Mouse (Mus musculus) left cerebral cortex, adult 11 months (tissue): Measurements from ENCODE around the gene Srms.

ENCODE experiments used
- DNase-seq: peaks from one replicate; pipeline ENCODE4 v3.0.0; 2022; ENCODE audit warnings: low spot score

Srms gene

DNA sequence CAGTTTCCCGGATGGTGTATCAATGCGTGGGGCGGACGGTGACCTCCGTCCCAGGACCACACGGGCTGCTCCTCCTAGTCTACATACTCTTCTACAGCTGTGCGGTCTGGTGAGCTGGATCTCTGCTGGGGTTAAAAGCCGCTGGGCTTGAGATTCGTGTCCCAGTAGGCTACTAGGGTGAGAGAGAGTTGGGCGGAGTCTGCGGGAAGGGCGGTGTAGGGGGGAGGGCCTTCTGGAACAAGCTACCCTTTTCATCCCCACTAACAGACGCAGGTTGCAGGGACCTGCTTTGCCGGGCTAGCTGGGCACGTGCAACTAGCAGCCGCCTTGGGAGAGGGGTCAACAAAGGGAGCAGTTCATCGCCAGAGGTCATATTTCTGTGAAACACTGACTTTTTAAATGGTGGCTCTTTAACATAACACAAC lies at the start of gene Srms:
TSS of gene Srms (minus strand) at position 165 of the 425 bp plus-strand sequence.
- no peak for DNase-seq

DNA sequence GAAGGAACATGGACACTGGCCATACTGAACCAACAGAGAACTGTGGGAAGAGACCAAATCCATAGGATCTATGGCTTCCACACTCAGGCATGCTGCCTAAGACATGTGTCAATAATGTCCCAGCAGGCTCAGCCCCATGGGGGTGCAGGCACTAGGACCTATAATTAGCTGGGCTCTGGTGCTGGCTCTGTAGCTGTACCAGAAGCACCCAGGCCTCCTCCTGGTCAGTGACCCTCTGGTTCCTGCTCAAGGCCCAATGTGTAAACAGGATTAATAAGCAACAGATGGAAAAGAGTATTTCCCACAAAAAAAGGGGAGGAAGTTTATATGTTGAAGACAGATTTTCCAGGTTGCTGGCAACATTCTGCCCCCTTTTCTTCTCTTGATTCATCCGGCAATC lies 40.3 kb upstream of the Srms start:
- no peak for DNase-seq

DNA sequence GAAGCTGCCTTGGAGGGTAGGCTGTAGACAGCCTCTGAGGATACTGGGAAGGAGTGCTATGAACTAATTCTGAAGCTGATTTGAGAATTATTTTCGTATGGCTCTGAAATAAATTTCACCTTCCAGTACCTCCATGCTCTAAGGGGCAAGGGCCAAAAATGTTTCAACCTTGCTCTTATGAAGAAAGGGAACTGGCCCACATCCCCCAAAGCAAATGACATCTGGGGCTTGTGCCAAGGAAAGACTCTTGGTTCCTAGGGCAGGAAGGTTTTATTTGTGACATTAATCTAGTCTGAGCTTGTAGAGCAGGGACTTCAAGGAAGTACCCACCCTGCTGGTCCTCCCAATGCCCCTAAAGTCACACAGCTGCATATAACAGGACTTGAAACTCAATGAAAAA lies 38.9 kb upstream of the Srms start:
- no peak for DNase-seq

DNA sequence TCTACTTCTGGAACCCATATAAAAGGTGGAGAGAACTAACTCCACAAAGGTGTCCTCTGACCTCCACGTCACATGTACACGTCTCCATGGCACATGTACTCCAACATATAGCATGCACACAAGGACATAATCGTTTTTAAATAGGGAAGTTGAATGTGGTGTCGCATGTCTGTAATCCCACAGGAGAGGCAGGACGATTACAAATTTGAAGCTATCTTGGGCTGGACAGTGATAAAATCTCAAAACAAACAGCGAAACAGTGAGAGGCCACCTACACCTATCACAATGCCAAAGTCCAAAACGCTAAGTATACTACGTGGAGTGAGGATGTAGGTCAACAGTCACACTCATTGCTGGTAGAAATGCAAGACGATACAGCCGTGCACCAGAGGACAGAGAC lies 36.2 kb upstream of the Srms start:
- no peak for DNase-seq

DNA sequence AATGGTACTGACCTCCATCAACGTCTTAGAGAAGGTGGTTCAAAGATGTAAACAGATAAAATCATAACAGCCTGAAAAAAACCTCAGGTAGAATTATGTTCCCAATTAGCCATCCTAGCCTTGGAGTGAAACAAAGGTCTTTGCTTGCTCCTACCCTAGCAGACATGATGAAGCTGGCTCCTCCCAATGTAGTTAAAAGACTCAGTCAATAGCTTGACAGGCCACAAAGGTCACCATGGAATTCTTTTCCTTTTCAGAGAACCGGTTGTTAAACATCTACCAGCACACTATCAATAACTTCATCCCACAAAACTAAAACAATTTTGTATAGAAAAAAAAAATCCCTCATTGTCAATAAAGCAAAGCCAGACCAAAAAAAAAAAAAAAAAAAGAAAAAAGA lies 32.0 kb upstream of the Srms start:
- DNase-seq = no peak

DNA sequence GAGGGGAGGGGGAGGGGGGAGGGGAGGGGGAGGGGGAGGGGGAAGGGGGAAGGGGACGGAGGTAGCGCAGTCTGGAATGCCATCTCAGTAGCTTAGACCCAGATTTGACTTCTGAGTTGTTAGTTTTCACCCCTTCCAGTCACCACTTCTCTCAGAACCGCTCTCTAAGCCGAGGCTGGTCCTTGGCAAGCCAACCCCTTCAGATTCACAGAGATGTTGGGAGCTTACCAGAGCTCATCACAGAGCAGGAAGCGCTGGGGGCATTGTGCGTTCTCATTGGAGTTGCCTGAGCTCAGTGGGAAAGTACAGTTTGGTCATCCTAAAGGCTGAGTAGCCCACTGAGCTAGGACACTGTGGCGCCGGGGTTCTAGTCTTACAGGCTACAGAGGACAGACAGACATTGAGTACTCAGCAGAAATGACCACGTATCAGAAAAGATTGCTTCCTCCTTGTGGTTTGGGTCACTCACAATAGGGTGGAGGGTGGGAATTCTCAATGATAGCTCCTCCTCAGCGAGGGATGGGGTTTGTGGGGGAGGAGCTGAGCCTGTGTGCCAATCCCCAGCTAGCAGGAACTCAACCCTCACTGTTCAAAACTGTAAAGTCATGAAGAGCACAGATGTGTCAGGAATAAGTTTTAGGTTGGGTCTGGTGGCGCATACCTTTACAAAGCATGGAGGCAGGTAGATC lies 30.9 kb upstream of the Srms start:
- no peak for DNase-seq

DNA sequence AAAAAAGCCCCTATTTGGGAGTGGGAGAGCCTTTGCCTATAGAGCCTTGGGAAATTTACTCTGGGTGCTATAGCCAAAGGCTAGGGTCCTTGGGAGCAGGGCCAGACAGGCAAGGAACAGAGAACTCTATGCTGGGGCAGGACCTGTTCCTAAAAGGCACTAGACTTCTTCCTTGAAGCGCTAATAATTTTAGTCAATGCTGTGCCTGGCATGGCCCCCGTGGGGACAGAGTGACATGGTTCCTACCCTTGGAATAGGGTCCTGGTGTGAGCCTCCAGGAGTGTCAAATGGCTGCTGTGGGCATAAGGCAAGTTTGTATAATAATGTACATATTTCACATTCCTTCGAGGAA lies 29.3 kb upstream of the Srms start:
- DNase-seq = no peak

DNA sequence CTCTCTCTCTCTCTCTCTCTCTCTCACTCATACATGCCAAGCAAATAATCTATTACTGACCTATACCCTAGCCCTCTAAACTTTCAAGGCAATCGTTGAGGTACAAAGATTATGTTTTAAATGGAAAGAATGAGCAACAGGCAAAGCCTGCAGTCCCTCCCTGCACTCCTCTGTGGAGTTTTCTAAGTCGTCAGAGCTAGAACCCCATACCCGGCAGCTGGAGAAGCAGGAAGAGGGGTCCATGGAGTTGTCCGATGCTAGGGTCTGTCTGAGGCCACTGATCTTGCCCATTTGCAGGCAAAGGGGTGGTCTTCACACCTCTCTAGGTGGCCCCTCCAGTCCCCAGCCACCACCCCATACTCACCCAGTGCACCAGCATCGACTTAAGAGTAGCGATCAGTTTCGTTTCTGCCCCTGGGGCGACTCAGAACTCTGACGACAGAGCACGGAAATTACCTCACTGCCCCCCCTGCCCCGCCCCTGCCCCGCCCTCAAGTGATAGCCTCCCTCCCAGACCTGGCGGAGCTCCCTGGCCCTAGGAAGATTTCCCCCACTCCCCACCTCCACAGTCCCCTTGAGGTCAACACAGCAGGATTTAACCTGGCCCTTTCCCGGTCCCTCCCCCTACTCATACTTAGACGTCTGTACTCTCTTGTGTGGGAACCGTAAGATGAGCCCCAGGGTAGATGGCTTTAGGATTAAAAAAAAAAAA lies 28.8 kb upstream of the Srms start, which contains the start of gene Helz2:
TSS of gene Helz2 (minus strand) at position 426 of the 712 bp plus-strand sequence.
- no peak for DNase-seq

DNA sequence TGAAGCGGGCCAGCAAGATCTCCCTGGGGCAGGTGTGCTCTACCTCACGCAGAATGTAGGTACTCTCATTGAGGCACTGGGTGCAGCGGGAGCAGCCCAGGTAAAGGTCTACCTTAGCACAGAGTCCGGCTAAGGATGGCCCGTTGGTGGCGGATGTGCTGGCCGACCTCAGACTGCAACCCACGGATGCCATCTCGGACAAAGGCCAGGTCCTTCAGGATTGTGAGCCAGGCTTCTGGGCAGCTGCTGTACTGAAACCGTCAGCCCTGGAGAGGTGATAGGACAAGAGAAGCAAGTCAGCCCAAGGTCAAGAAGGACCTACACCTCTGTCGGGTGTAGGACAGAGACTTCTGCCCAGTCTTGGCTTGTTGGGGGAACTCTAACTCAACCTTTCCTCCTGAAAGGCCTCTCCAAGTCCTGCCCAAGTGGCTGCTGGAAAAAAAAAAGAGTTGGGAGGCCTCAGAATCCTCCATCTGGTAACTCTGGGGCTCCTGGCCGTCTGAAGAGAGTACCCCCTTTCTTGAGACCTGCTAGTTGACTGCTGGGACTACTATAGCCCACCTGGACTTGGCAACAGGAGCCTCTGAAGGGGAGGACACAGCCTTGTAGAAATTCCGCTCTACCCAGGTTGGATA lies 27.9 kb upstream of the Srms start:
- DNase-seq = no peak

DNA sequence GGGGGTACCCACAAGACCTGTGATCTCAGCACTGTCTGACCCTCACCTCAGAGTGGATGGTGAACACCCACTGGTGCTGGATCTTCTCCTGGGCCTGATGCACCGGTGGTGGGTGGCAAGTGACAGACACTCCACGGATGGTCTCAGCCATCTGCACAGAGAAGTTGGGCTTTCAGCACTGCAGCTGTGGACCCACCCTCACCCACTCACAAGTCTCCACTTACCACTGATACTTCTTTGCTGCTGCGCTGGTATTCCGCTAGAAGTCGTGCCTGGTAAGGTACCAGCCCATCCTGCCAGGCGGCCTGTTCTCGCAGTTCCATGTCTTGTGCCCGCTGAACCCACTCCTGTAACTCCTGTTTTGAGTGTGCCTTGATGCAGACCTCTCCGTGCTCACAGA lies 26.3 kb upstream of the Srms start:
- DNase-seq = no peak

DNA sequence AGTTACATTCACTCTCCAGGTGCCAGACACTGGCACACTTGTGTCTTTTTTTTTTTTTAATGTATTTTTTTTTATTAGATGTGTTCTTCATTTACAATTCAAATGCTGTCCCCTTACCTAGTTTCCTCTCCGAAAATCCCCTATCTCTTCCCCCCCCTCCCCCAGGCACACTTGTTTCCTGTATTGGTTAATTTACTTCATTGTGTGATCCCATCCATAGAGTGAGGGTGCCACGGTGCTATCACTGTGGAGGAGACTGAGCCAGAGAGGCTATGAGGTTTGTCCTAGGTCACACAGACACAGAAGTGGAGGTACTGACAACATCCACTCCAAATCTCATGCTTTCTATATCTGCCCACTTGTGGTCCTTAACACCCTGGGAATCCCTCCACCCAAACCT lies 25.9 kb upstream of the Srms start:
- DNase-seq = no peak

DNA sequence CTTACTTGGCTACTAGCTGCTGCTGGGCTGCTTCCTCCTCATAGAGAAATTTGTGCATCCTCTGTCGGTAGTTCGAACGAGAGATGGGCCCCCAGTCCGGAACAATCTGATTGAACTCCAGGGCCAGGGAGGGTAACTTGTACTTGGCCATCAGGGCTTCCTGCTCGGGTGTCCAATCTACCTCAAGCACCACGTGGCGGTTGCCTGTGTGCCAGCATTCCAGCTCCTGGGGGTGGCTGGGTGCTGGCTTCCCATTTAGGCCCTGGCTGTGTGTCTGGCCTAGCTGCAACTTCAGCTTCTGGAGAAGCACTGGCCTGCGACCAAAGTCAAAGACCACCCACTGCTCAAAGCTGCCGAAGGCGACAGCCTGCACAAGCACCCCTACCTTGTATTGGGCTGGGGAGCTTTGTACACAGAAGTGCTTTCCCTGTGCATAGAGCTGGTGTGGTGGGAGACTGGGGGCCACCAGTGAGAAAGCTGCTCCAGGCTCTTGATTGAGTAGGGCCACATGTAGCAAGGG lies 25.2 kb upstream of the Srms start:
- DNase-seq = no peak

DNA sequence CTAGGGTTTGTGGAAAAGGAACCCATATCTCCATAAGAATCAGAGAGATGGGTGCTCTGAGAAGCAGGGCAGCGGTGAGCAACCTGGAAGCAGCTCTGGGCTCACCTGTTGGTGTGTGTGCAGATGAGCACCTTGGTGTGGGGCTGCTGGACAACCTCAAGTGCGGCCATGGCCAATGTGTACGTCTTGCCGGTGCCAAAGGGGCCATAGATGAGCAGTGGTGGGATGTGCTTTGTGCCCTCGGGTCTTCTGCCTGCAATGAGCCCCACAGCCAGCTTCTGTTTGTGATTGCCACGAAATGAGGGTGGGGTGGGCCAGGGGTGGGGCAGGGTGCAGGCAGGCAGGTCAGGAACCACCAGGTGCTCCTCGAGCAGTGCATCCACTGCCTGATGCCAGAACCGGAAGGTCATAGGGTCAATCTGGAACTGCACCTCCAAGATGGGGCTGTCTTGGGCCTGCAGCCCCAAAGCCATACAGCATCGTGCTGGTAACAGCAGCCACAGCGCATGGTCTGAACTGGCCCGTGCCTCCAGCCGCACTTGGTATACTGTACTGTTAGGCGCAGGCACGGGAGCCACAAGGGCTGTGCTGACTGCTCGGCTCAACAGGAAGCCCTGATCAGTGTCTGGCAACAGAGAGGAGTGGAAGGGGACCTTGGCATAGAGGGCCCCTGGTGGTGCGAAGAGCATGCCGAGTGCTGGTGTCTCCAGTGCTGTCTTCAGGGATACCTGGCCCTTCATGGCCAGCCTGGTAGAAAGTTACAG lies 24.4 kb upstream of the Srms start:
- no peak for DNase-seq

DNA sequence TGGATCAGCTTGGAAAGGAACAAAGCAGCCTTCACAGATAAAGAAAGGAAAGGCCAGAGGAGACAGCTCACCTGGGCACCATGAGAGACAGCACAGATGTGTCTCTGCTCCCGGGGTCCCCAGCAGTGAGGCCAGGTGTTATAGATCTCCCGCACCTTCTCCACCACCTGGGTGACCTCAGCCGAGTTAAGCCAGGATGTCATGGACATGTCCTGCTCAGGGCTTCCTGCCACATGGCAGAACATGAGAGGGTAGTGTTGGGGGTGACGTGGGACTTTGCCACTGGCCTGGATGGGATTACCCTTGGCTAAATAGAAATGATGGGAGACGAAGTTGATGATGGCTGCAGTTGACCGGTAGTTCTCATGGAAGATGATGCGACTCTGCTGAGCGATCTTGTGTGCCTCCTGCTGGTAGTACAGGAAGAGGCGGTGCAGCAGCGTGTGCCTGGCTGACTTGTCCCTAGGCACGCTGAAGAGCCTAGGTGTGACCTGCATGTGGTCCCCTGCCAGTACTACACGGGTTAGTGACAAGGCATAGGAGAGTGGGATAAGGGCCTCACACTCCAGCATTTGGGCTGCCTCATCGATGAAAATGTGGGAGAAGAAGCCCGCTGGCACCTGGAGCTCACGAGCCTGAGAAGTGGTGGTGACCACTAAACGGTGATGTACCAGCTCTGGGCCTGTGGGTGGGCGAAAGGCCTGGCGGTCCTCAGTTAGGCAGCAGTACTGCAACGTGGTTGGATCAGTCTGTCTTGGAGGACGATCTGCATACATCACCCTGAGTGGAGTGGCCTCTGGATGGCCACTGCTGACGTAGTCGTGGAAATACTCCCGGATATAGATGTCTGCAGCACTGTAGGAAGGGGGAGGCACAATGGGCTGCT lies 22.9 kb upstream of the Srms start:
- no peak for DNase-seq

DNA sequence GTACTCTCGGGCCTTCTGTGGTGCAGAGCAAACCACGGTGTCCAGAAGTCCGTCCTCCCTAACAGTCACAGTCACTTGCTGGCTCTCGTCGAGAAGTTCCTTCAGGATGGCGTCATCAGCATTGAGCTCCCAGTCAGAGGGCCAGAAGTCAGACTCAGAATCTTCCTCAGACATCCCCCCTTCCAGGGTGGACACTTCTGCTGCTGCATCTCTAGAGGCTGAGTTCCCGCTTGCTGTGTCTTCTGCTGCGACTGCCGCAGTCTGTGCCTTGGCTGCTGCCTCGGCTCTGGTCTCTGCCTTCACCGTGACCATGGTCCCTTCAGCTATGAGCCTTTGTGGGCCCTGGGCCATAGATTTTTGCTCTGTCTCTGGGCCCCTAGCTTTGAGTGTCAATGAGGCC lies 21.7 kb upstream of the Srms start:
- DNase-seq = no peak

DNA sequence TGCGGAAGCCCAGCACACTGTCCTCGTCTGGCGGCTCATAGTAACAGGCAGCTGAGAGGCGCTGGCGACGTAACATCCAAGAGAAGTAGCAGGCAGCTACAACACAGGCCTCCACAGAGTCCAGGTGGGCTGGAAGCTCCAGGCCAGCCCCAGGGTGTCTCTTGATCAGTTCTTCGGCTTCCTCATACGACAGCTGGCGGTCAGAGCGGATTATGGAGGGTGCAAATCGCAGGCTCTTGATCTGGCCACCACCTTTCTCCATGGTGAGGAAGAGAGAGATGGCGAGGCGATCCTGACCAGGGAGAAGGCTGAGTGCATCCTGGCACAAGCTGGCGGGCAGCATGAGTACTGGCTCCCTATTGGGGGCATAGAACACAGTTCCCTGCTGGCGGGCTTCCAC lies 20.5 kb upstream of the Srms start:
- DNase-seq = no peak

DNA sequence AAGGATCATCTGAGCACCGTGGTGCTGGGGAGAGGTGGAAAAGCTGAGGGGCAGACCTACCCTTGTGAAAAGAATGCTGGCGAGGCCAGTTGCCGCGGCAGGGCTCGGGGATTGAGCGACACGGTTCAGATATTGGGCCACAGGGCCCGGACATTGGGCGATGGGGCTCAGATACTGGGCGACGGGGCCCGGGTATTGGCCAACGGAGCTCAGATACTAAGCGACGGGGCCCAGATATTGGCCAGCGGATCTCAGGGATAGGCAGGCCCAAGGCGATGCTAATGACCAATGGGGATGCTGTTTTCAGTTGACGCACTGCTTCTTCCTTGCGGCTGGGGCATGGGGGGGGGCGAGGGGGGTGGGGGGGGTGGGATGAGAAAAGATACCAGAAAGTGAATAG lies 18.2 kb upstream of the Srms start:
- DNase-seq = no peak

DNA sequence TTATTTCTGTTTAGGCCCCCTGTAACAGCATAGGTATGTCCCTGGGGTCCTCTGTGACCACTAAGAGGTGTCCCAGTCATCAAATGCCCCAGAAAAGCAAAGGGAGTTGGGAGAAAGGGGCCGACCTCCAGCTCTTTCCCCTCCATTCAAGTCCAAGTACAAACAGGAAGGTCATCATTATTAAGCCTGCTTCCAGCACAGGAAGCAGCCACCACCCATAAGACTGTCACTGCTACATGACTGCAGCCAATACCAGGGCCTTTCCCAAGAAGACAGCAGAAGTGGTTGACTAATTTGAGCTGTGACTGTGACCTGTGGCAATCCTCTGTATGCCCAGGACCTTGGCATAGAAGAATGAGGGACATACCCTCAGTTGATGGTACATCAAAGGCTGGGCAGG lies 15.3 kb upstream of the Srms start:
- DNase-seq = no peak

DNA sequence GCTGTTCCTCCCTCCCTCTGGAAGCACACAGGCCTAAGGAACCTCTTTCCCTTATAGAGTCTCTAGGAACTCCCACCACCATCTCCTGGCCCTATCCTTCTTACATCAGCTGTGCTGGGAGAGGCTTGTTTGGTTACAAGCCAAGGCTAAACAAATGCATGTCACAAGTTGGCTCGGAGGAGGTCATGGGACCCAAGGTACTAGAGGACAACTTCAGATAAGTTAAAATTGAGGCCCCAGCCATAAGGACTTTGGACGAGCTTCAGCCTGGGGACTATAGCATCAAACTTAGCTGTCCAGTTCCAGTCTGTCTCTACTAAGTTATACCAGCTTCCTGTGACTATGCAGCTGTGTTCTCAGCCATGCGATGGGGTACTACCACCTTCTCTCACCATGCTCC lies 14.1 kb upstream of the Srms start:
- no peak for DNase-seq

DNA sequence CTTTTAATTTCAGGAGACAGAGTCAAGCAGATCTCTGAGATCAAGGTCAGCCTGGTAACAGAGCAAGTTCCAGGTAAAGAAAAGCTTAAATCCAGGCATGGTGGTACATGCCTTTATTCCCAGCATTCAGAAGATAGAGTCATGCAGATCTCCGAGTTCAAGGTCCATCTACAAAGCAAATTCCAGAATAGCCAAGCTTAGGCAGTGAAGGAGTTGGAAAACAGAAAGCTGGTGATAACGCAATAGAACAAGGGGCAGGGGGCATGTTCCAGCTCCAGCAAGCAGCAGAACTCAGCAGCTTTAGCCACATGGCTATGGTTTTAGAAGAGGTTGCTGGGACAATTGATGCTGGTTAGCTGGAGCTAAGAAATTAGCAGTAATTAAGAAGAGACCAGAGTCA lies 12.0 kb upstream of the Srms start:
- no peak for DNase-seq

DNA sequence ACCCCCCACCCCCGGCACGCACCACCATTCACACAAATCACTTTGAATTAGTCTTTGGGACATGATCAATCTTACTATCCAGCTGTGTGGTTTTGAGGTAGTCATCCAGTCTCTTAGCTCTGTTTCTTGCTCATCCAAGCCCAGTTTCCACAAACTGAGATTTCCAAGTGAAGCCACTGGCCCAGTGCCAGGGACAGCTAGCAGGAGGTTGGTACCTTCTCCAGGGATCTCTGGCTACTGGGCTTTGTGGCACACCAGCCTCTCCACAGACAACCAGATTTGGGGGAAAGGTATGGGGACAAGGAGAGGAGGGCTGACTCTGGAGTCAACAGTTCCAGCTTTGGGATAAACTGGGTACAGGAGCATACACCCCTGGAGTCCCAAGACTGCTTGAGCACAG lies 7.4 kb upstream of the Srms start:
- DNase-seq = no peak
